Mouse (Mus musculus) intestine, postnatal 0 days (tissue): Measurements from ENCODE around the gene Misp. TPM values are rescaled to one million over a fixed set of nuclear protein-coding genes. Genes with fewer than 3 reads are reported as not detected.
A peak's percentile ranks its signal among the peaks of the same experiment; 100 is the strongest.

ENCODE experiments used
- ATAC-seq: fragments of 200-750 bp; cut with Nextera tagmentation; 2 replicates; pipeline ENCODE4 v1.8.0; 2017; ENCODE audit warnings: mild to moderate bottlenecking, moderate TSS enrichment, moderate library complexity
- H3K27ac ChIP-seq: fragments of 300-500 bp; sonication (generic); 2 replicates; pipeline ENCODE4 v1.5.1; 2014; ENCODE audit warnings: mild to moderate bottlenecking, low read depth, low read length, moderate library complexity
- H3K27me3 ChIP-seq: fragments of 300-500 bp; sonication (generic); replicated peaks from 2 replicates; pipeline ENCODE4 v1.6.1; 2014; ENCODE audit warnings: low read length, mixed read lengths; ENCODE audit not compliant: control insufficient read depth, insufficient read depth
- H3K36me3 ChIP-seq: fragments of 300-500 bp; sonication (generic); 2 replicates; pipeline ENCODE4 v1.6.1; 2014; ENCODE audit warnings: mild to moderate bottlenecking, moderate library complexity; ENCODE audit not compliant: control insufficient read depth, insufficient read depth
- H3K4me1 ChIP-seq: fragments of 300-500 bp; sonication (generic); replicated peaks from 2 replicates; pipeline ENCODE4 v1.6.1; 2014; ENCODE audit warnings: antibody characterized with exemption, low read length, mixed read lengths; ENCODE audit not compliant: control insufficient read depth, insufficient read depth
- H3K4me2 ChIP-seq: fragments of 300-500 bp; sonication (generic); replicated peaks from 2 replicates; pipeline ENCODE4 v1.6.1; 2014; ENCODE audit warnings: low read depth, mild to moderate bottlenecking, moderate library complexity
- H3K4me3 ChIP-seq: fragments of 300-500 bp; sonication (generic); 2 replicates; pipeline ENCODE4 v1.5.1; 2014; ENCODE audit warnings: low read depth, low read length
- H3K9ac ChIP-seq: fragments of 300-500 bp; sonication (generic); 2 replicates; pipeline ENCODE4 v1.6.1; 2014; ENCODE audit warnings: mild to moderate bottlenecking, low read depth, low read length
- H3K9me3 ChIP-seq: fragments of 300-500 bp; sonication (generic); 2 replicates; pipeline ENCODE4 v1.6.1; 2016; ENCODE audit warnings: mixed run types; ENCODE audit not compliant: control insufficient read depth
- CTCF ChIP-seq: sonication (generic); IDR thresholded peaks from 2 replicates; pipeline ENCODE4 v1.5.1; 2016; ENCODE audit warnings: low read depth, mild to moderate bottlenecking, control low read depth, antibody characterized with exemption, moderate library complexity
- WGBS: fragments of 180-500 bp; shearing (Covaris S2); extraction: QIAGEN DNeasy Blood & Tissue Kit; methylation state at CpG from one replicate; pipeline ENCODE4 v1.1.7; 2014; 5-methylcytosine and 5-hydroxymethylcytosine counted together
- polyA plus RNA-seq: library from polyadenylated mRNA; unstranded; fragments of >200 nt; fragmentation: Nextera tagmentation; extraction: Ambion mirVana; gene quantifications from 2 replicates; pipeline ENCODE4 v1.2.1, GENCODE M21; 2015

Misp gene
- polyA plus RNA-seq, 1 experiment from 2014 or later = 254 TPM

GRCm38 (mm10) chr10:79822372-79822771 is 1.6 kb downstream of the Misp start:
- WGBS = 13% methylated on average over 17 of the region's 17 CpGs

GRCm38 (mm10) chr10:79823011-79823410 is 2.2 kb downstream of the Misp start:
- H3K4me2 ChIP-seq = peak overlapping the region; percentile 61
- peak overlapping the region; percentile 47 for H3K4me3 ChIP-seq
- no peaks in the 10 kb centered on the region for H3K9me3 ChIP-seq
- peaks cover 21% of the 10 kb centered on the region for H3K36me3 ChIP-seq
- TF ChIP-seq CTCF = peak; percentile 30
- H3K27ac ChIP-seq = peak overlapping the region; percentile 99
- peak; percentile 77 for ATAC-seq
- H3K27me3 ChIP-seq = no peaks in the 10 kb centered on the region
- H3K9ac ChIP-seq = peak overlapping the region; percentile 55
- H3K4me1 ChIP-seq = 0 out of 2 replicates have a peak, but pooled peaks cover 21% of the 10 kb centered on the region
- WGBS = 34% methylated on average over 6 of the region's 6 CpGs

More at GRCm38 (mm10) chr10:79822372-79822771, 1.6 kb downstream of the Misp start:
- no peak for TF ChIP-seq CTCF
- Histone ChIP-seq H3K27me3 (no peaks in the 10 kb centered on the region), H3K9me3 (no peaks in the 10 kb centered on the region), H3K27ac (peak overlapping the region; percentile 99), H3K36me3 (peaks cover 21% of the 10 kb centered on the region), H3K9ac (peak overlapping the region; percentile 64), H3K4me1 (0 out of 2 replicates have a peak, but pooled peaks cover 16% of the 10 kb centered on the region), H3K4me3 (peak overlapping the region; percentile 47), H3K4me2 (peak overlapping the region; percentile 70)
- ATAC-seq = peak; percentile 78

GRCm38 (mm10) chr10:79824413-79824812 is 3.6 kb downstream of the Misp start:
- 26% methylated on average over 6 of the region's 6 CpGs for WGBS
- Histone ChIP-seq H3K9me3 (no peaks in the 10 kb centered on the region), H3K36me3 (peaks cover 29% of the 10 kb centered on the region), H3K27ac (peak overlapping the region; percentile 99), H3K27me3 (no peaks in the 10 kb centered on the region), H3K4me2 (peak overlapping the region; percentile 61), H3K9ac (peak overlapping the region; percentile 55; the same call in 1 of the 2 replicates), H3K4me1 (0 out of 2 replicates have a peak, but pooled peaks cover 21% of the 10 kb centered on the region), H3K4me3 (peak overlapping the region; percentile 47; the same call in 1 of the 2 replicates)
- TF ChIP-seq CTCF = no peak
- ATAC-seq = peak; percentile 65

- ATAC-seq = no peak
- H3K27me3 ChIP-seq = no peaks in the 10 kb centered on the region
Observed at GRCm38 (mm10) chr10:79831583-79831982, 10.8 kb downstream of the Misp start.

GRCm38 (mm10) chr10:79832026-79832785 is 11.4 kb downstream of the Misp start:
- ATAC-seq = no peak
- Histone ChIP-seq H3K27me3 (no peaks in the 10 kb centered on the region), H3K27ac (no peak overlapping the region), H3K9ac (no peak overlapping the region), H3K9me3 (no peaks in the 10 kb centered on the region), H3K4me2 (no peak overlapping the region), H3K36me3 (peaks cover 42% of the 10 kb centered on the region; the same call in 1 of the 2 replicates), H3K4me3 (no peak overlapping the region), H3K4me1 (peaks cover 5% of the 10 kb centered on the region; the same call in 1 of the 2 replicates)
- TF ChIP-seq CTCF = no peak
- 51% methylated on average over 7 of the region's 7 CpGs for WGBS

More at GRCm38 (mm10) chr10:79831583-79831982, 10.8 kb downstream of the Misp start:
- Histone ChIP-seq H3K4me3 (no peak overlapping the region), H3K4me2 (no peak overlapping the region), H3K4me1 (peaks cover 8% of the 10 kb centered on the region; the same call in 1 of the 2 replicates), H3K9ac (no peak overlapping the region), H3K27ac (no peak overlapping the region), H3K36me3 (peaks cover 47% of the 10 kb centered on the region; the same call in 1 of the 2 replicates), H3K9me3 (no peaks in the 10 kb centered on the region)
- 91% methylated on average over 3 of the region's 3 CpGs for WGBS
- TF ChIP-seq CTCF = no peak

GRCm38 (mm10) chr10:79832786-79833181 is 12.0 kb downstream of the Misp start:
- ATAC-seq = peak; percentile 36; the same call in 1 of the 2 replicates
- Histone ChIP-seq H3K4me3 (no peak overlapping the region), H3K27me3 (no peaks in the 10 kb centered on the region), H3K27ac (0 out of 2 replicates have a peak overlapping the region, but pooled peaks have one; percentile 1), H3K4me2 (no peak overlapping the region), H3K36me3 (peaks cover 42% of the 10 kb centered on the region; the same call in 1 of the 2 replicates), H3K9ac (no peak overlapping the region), H3K4me1 (peaks cover 2% of the 10 kb centered on the region; the same call in 1 of the 2 replicates), H3K9me3 (no peaks in the 10 kb centered on the region)
- TF ChIP-seq CTCF = no peak
- 50% methylated on average over 9 of the region's 9 CpGs for WGBS
